Mouse (Mus musculus) stomach, postnatal 0 days (tissue): Measurements from ENCODE around the gene Rab27a.

Experiments used
- CTCF ChIP-seq: IDR thresholded peaks from 2 replicates; pipeline ENCODE4 v1.5.1; 2016; ENCODE audit warnings: antibody characterized with exemption, low read depth, mild to moderate bottlenecking, moderate library complexity
- EP300 ChIP-seq: optimal IDR thresholded peaks from 2 replicates; pipeline ENCODE3; 2016; ENCODE audit warnings: antibody characterized with exemption

DNA sequence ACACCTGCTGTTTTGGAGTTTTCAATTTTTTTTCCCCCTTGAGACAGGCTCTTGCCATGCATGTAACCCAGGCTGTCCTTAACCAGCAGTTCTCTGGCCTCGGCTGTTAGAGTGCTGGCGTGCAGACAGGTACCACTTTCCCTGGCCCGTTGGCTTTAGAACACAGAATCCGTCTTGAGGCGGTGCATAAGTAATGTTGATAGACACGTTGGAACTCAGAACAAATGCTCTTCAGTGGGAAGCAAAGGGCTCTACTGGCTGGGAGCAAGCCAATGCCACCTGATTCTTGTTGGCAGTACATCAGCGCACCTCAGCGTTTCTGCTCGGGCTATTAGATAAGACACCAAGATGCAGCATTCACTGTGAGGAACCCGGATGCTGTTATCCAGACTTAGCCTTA lies 24.8 kb upstream of the Rab27a start:
- no peak for TF ChIP-seq CTCF
- no peak for TF ChIP-seq EP300
